Mouse (Mus musculus): Measurements from ENCODE around the gene Csnk1e. TPM values are rescaled to one million over a fixed set of nuclear protein-coding genes. Genes with fewer than 3 reads are reported as not detected.
"Not testable (repeated sequence)": the region's sequence is repeated elsewhere in the genome, so short reads cannot be mapped to it uniquely, and the experiment has no call there.

The Csnk1e gene
- polyA plus RNA-seq, 1 experiment from 2014 or later = 99.6 TPM

DNA sequence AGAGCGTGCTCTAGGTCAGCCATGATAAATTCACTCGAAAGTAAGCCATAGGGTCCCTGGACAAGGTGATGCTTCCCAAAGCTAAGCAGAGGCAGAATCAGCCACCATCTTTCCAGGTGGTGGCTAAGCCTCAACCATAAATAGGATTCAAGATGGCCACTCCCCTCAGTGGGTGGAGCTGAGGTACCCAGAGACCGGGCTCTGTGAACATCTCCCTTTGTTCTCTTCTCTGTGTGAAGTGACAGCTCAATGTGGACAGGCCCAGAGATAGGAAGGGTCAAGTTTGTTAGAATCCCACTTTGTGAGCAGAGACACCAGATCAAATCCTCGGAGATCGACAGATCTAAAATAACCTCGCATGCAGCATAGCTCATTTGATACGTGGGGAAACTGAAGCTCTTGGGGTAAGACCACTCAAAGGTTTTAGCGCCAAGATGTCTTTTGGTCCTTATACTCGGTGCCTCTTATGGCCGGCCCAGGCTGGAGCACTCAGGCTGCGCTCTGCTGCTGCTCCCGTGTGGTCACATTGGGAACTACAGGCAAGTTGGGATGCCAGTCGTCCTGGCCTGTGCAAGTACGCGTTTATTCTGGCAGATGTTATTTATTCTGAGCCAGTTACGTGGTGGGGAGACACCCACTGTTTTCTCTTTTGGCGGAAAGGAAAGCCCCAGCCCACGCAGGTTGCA is 11.4 kb upstream of the Csnk1e start:
- peak; percentile 99 for TF ChIP-seq CTCF (IDR thresholded peaks at IDR 0.05; ENCODE audit: low read depth)
- Histone ChIP-seq H3K27me3 (ENCODE audit: insufficient read depth, low read length) (no peaks in the 10 kb centered on the region), H3K9me3 (ENCODE audit: low read depth, low read length) (no peaks in the 10 kb centered on the region), H3K4me2 (no peak overlapping the region), H3K4me3 (ENCODE audit: low read depth, low read length) (no peak overlapping the region), H3K4me1 (ENCODE audit: insufficient read depth) (no peaks in the 10 kb centered on the region), H3K9ac (no peak overlapping the region), H3K36me3 (ENCODE audit: insufficient read depth) (no peaks in the 10 kb centered on the region), H3K27ac (ENCODE audit: low read depth) (no peak overlapping the region)
- DNase-seq (peak; percentile 96), ATAC-seq (ENCODE audit: insufficient read depth) (peak; percentile 87)
- WGBS = 6% methylated on average over 18 of the region's 18 CpGs

DNA sequence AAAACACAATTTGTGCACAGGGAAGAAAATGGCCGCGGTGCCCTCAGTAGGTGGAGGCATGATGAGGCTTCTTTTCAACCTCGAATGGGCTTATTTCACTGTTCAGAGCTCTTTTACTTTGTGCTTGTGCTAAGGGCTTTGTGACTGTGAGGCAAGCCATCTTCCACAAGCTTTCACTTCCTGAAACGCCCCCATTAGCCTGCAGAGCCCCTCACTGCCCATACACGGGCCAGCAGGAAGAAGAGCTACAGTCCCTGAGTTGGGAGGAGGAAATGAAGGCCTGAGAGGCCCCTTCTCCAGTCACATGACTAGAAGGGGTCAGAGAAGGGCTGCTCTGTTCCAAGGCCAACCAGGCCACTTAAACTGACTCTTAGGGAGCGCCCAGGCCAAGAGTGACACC is 1.2 kb upstream of the Csnk1e start:
- H3K36me3 ChIP-seq (ENCODE audit: insufficient read depth) = no peaks in the 10 kb centered on the region
- no peaks in the 10 kb centered on the region for H3K9me3 ChIP-seq (ENCODE audit: low read depth, low read length)
- ATAC-seq (ENCODE audit: insufficient read depth) (no peak), DNase-seq (peak; percentile 51)
- no peak overlapping the region for H3K9ac ChIP-seq
- TF ChIP-seq CTCF (IDR thresholded peaks at IDR 0.05; ENCODE audit: low read depth) = no peak
- H3K27me3 ChIP-seq (ENCODE audit: insufficient read depth, low read length) = 0 out of 2 replicates have a peak, but pooled peaks cover 5% of the 10 kb centered on the region
- H3K27ac ChIP-seq (ENCODE audit: low read depth) = no peak overlapping the region
- WGBS = 61% methylated on average over 6 of the region's 6 CpGs
- H3K4me1 ChIP-seq (ENCODE audit: insufficient read depth) = no peaks in the 10 kb centered on the region; the same call in 1 of the 2 replicates
- H3K4me3 ChIP-seq (ENCODE audit: low read depth, low read length) = no peak overlapping the region
- no peak overlapping the region for H3K4me2 ChIP-seq

- not testable (repeated sequence) for H3K9me3 ChIP-seq (ENCODE audit: low read depth, low read length)
- WGBS = 42% methylated on average over 6 of the region's 6 CpGs
Observed at GRCm38 (mm10) chr15:79456104-79456503, 738 bp upstream of the Csnk1e start.

DNA sequence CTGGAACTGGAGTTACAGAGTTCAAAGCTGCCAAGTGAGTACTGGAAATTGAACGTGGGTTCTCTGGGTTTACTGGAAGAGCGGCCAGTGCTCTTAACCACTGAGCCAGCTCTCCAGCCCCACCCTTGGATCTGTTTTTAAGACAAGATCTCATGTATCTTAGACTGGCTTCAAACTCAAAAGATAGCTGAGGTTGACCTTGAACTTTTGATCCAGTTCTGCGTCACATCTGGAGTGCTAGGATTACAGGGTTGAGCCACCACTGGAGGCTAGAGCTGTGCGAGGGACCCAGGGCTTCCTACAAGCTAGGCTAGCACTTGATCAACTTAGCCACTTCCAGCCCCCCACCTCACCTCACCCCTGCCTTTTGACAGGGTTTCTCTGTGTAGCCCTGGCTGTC is 1.5 kb downstream of the Csnk1e start:
- Histone ChIP-seq H3K27me3 (ENCODE audit: insufficient read depth, low read length) (no peaks in the 10 kb centered on the region), H3K27ac (ENCODE audit: low read depth) (no peak overlapping the region), H3K36me3 (ENCODE audit: insufficient read depth) (no peaks in the 10 kb centered on the region), H3K4me3 (ENCODE audit: low read depth, low read length) (no peak overlapping the region), H3K4me1 (ENCODE audit: insufficient read depth) (no peaks in the 10 kb centered on the region; the same call in 1 of the 2 replicates), H3K9me3 (ENCODE audit: low read depth, low read length) (no peaks in the 10 kb centered on the region), H3K9ac (no peak overlapping the region), H3K4me2 (no peak overlapping the region)
- no peak for TF ChIP-seq CTCF (IDR thresholded peaks at IDR 0.05; ENCODE audit: low read depth)
- 86% methylated on average over 4 of the region's 4 CpGs for WGBS
- ATAC-seq (ENCODE audit: insufficient read depth) (no peak), DNase-seq (no peak)

More at GRCm38 (mm10) chr15:79456104-79456503, 738 bp upstream of the Csnk1e start:
- H3K27ac ChIP-seq (ENCODE audit: low read depth); ATAC-seq (ENCODE audit: insufficient read depth); H3K9ac ChIP-seq; H3K36me3 ChIP-seq (ENCODE audit: insufficient read depth); H3K27me3 ChIP-seq (ENCODE audit: insufficient read depth, low read length); DNase-seq; H3K4me2 ChIP-seq; H3K4me3 ChIP-seq (ENCODE audit: low read depth, low read length); H3K4me1 ChIP-seq (ENCODE audit: insufficient read depth): not testable (repeated sequence)

- H3K4me1 ChIP-seq (ENCODE audit: insufficient read depth) = no peaks in the 10 kb centered on the region
- WGBS = 85% methylated on average over 3 of the region's 3 CpGs
- ATAC-seq (ENCODE audit: insufficient read depth) (no peak), DNase-seq (no peak)
- no peaks in the 10 kb centered on the region for H3K27me3 ChIP-seq (ENCODE audit: insufficient read depth, low read length)
- H3K4me3 ChIP-seq (ENCODE audit: low read depth, low read length) = no peak overlapping the region
- TF ChIP-seq CTCF (IDR thresholded peaks at IDR 0.05; ENCODE audit: low read depth) = no peak
- H3K36me3 ChIP-seq (ENCODE audit: insufficient read depth) = no peaks in the 10 kb centered on the region
- H3K9ac ChIP-seq = no peak overlapping the region
- H3K4me2 ChIP-seq = no peak overlapping the region
- H3K9me3 ChIP-seq (ENCODE audit: low read depth, low read length) = no peaks in the 10 kb centered on the region
- no peak overlapping the region for H3K27ac ChIP-seq (ENCODE audit: low read depth)
Observed at GRCm38 (mm10) chr15:79448041-79448440, 7.3 kb downstream of the Csnk1e start.

DNA sequence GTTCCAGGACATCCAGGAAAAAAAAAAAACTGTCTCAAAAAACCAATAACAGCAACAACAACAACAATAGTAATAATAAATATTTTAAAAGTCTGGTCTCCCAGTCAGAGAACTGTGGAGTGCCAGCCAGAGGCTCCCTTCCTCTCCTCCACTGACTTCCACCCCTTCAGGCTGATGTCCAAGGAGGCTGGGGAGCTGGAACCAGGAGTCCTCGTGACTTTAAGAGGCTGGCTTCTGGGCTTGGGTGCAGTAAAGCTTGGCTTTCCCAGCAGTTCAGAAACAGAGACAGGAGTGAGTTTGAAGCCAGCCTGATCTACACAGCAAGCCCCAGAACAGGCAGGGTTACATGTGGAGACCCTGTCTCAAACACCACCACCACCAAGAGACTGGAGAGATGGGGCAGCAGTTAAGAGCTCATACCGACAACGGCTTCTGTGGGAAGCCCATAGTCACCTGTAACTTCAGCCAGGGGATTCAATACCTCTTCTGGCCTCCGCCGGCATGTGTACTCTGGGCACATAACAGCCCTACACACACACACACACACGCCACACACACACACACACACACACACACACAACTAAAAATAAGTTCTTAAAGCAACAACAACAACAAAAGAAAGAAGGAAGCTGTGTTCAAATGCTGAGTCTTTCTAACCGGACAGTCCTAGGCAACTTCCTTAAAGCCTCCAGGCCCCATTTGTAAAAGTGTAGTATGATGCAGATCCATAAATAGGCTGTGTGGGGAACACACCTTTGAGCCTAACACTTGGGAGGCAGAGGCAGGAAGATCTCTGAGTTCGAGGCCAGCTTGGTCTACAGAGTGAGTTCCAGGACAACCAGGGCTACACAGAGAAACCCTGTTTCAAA is 9.3 kb downstream of the Csnk1e start:
- Histone ChIP-seq H3K4me1 (ENCODE audit: insufficient read depth) (0 out of 2 replicates have a peak, but pooled peaks cover 3% of the 10 kb centered on the region), H3K27me3 (ENCODE audit: insufficient read depth, low read length) (no peaks in the 10 kb centered on the region), H3K9ac (no peak overlapping the region), H3K4me3 (ENCODE audit: low read depth, low read length) (no peak overlapping the region), H3K36me3 (ENCODE audit: insufficient read depth) (no peaks in the 10 kb centered on the region), H3K4me2 (no peak overlapping the region), H3K27ac (ENCODE audit: low read depth) (no peak overlapping the region), H3K9me3 (ENCODE audit: low read depth, low read length) (no peaks in the 10 kb centered on the region)
- DNase-seq = no peak
- no peak for ATAC-seq (ENCODE audit: insufficient read depth)
- WGBS = 75% methylated on average over 8 of the region's 8 CpGs
- TF ChIP-seq CTCF (IDR thresholded peaks at IDR 0.05; ENCODE audit: low read depth) = no peak

GRCm38 (mm10) chr15:79443856-79444410 is 11.4 kb downstream of the Csnk1e start:
- ATAC-seq (ENCODE audit: insufficient read depth) (no peak), DNase-seq (no peak)
- TF ChIP-seq CTCF (IDR thresholded peaks at IDR 0.05; ENCODE audit: low read depth) = no peak
- 56% methylated on average over 7 of the region's 7 CpGs for WGBS
- Histone ChIP-seq H3K27me3 (ENCODE audit: insufficient read depth, low read length) (no peaks in the 10 kb centered on the region), H3K4me2 (no peak overlapping the region), H3K27ac (ENCODE audit: low read depth) (no peak overlapping the region), H3K9ac (no peak overlapping the region), H3K4me1 (ENCODE audit: insufficient read depth) (peaks cover 15% of the 10 kb centered on the region), H3K4me3 (ENCODE audit: low read depth, low read length) (no peak overlapping the region), H3K36me3 (ENCODE audit: insufficient read depth) (0 out of 2 replicates have a peak, but pooled peaks cover under 1% of the 10 kb centered on the region), H3K9me3 (ENCODE audit: low read depth, low read length) (no peaks in the 10 kb centered on the region)
